Mouse (Mus musculus): Measurements from ENCODE around the gene Nop2. TPM values are rescaled to one million over a fixed set of nuclear protein-coding genes. Genes with fewer than 3 reads are reported as not detected.

Gene Nop2
- polyA plus RNA-seq, 1 experiment from 2014 or later = 41.1 TPM

DNA sequence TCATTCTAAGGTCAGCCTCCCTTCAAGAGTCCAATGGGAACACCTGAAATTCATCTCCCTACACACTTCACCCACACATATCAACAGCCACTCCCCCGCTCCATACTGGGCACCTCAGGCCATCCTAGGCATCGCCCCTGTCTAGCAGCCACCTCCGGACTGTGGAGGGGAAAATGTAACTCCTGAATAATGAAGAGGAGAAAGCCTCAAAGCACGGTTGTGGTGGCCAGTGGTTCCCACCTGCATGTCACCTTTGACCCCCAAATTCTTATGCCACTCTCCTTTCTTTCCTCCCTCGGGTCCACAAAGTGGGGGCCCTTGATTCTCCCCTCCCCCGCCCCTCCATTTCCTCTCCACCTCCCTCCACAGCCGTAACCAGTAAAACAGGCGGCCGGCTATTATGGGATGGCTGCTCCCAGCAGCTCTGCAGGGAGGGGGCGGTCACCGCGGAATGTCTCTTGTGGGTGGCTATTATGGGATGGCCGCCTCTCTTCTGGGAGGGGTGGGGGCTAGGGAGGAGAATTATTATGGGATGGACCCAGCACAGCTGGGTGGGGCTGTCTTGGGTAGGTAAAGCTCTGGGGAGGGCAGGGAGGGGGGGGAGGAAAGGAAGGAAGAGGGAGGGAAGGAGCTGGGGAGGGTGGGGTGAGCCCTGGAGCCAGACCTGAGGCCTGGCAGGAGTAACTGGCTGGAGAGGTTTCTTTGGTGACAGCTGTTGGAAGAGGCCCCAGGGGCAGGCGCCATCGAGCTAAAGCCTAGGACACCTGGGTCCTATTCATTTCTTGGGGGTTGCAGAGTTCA, 42.0 kb upstream of the Nop2 start:
- ATAC-seq (replicated peaks; ENCODE audit: low FRiP score, low read depth) = peak; percentile 65
- Histone ChIP-seq H3K36me3 (ENCODE audit: insufficient read depth, low read length) (no peaks in the 10 kb centered on the region), H3K4me1 (replicated peaks; ENCODE audit: insufficient read depth, low read length) (peaks cover 17% of the 10 kb centered on the region), H3K4me2 (ENCODE audit: low read length) (peak overlapping the region; percentile 49), H3K9me3 (replicated peaks; ENCODE audit: low read length) (no peaks in the 10 kb centered on the region), H3K9ac (ENCODE audit: low read depth, low read length) (peak overlapping the region; percentile 6; the same call in 1 of the 2 replicates), H3K27ac (peak overlapping the region; percentile 92), H3K27me3 (ENCODE audit: insufficient read depth, low read length) (no peaks in the 10 kb centered on the region), H3K4me3 (replicated peaks; ENCODE audit: low read depth, low read length) (peak overlapping the region; percentile 19; the same call in 1 of the 2 replicates)
- TF ChIP-seq CTCF (IDR thresholded peaks at IDR 0.05; ENCODE audit: low read depth) = peak; percentile 28
- WGBS = 4% methylated on average over 15 of the region's 15 CpGs
- DNase-seq (ENCODE audit: low spot score) = peak; percentile 94

DNA sequence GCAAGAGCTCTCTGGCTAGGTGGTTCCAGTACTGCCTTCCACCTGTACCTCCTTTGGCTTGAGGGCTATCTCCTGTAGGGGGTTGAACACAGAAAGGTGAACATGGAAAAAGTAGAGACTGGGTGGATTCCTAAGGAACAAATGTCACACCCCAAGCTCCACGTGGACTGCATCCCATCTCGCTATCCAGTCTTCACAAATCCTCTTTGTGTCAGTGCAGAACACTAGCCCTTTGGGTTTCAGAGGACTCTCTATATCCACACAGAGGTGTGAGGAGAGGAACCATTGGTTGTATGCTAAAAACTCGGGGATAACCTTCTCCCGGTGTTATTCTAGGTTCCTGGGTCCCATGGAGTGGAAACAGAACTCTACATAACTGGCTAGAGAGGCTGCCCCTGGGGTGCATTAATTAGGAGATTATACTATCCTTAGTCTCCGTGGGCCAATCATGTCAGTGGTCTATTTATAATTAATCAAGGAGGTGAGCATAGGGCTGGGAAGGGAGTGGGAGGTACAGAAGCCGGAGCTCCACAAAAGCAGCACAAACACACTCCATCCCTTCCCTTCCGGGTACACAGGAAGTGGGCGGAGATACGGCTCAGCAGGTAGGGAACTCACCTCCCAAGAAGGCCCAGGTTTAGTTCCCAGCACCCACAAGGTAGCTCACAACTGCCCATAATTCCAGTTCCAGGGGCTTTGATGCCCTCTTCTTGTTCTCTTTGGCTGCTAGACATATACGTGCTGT, 41.2 kb upstream of the Nop2 start:
- Histone ChIP-seq H3K36me3 (ENCODE audit: insufficient read depth, low read length) (no peaks in the 10 kb centered on the region), H3K9me3 (replicated peaks; ENCODE audit: low read length) (no peaks in the 10 kb centered on the region), H3K4me1 (replicated peaks; ENCODE audit: insufficient read depth, low read length) (peaks cover 17% of the 10 kb centered on the region), H3K4me2 (ENCODE audit: low read length) (peak overlapping the region; percentile 49), H3K4me3 (replicated peaks; ENCODE audit: low read depth, low read length) (no peak overlapping the region), H3K27ac (peak overlapping the region; percentile 92), H3K27me3 (ENCODE audit: insufficient read depth, low read length) (no peaks in the 10 kb centered on the region), H3K9ac (ENCODE audit: low read depth, low read length) (no peak overlapping the region)
- DNase-seq (ENCODE audit: low spot score) (no peak), ATAC-seq (replicated peaks; ENCODE audit: low FRiP score, low read depth) (no peak)
- 47% methylated on average over 10 of the region's 10 CpGs for WGBS
- no peak for TF ChIP-seq CTCF (IDR thresholded peaks at IDR 0.05; ENCODE audit: low read depth)

GRCm38 (mm10) chr6:125092372-125092771, 39.3 kb upstream of the Nop2 start:
- Histone ChIP-seq H3K9me3 (replicated peaks; ENCODE audit: low read length) (no peaks in the 10 kb centered on the region), H3K27ac (0 out of 2 replicates have a peak overlapping the region, but pooled peaks have one; percentile 3), H3K36me3 (ENCODE audit: insufficient read depth, low read length) (no peaks in the 10 kb centered on the region), H3K4me2 (ENCODE audit: low read length) (no peak overlapping the region), H3K27me3 (ENCODE audit: insufficient read depth, low read length) (no peaks in the 10 kb centered on the region), H3K4me1 (replicated peaks; ENCODE audit: insufficient read depth, low read length) (peaks cover 17% of the 10 kb centered on the region), H3K4me3 (replicated peaks; ENCODE audit: low read depth, low read length) (no peak overlapping the region), H3K9ac (ENCODE audit: low read depth, low read length) (no peak overlapping the region)
- 82% methylated on average over 5 of the region's 5 CpGs for WGBS
- DNase-seq (ENCODE audit: low spot score) = no peak
- no peak for TF ChIP-seq CTCF (IDR thresholded peaks at IDR 0.05; ENCODE audit: low read depth)
- ATAC-seq (replicated peaks; ENCODE audit: low FRiP score, low read depth) = no peak

DNA sequence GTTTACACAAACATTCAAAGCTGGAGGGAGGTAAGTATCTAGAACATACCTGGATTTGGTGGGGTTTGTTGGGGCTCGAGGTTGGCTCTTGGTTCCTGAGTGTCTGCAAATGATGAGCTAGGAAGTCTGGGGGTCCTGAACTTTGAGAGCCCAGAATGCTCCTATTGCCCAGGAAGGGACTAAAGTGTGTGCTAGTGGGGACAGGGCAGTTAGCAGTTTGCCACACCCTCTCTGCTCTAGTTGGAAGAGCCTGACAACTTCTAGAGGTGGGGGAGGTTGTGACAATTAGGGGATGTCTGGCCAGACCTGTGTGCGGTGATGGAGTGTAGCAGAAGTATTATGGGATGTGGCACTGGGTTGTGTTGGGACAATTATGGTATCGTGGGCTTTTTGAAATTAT, 36.9 kb upstream of the Nop2 start:
- no peaks in the 10 kb centered on the region for H3K9me3 ChIP-seq (replicated peaks; ENCODE audit: low read length)
- no peaks in the 10 kb centered on the region for H3K27me3 ChIP-seq (ENCODE audit: insufficient read depth, low read length)
- DNase-seq (ENCODE audit: low spot score) (peak; percentile 46), ATAC-seq (replicated peaks; ENCODE audit: low FRiP score, low read depth) (no peak)
- WGBS = 16% methylated on average over 3 of the region's 3 CpGs
- no peak overlapping the region for H3K9ac ChIP-seq (ENCODE audit: low read depth, low read length)
- no peak overlapping the region for H3K4me3 ChIP-seq (replicated peaks; ENCODE audit: low read depth, low read length)
- H3K36me3 ChIP-seq (ENCODE audit: insufficient read depth, low read length) = 0 out of 2 replicates have a peak, but pooled peaks cover 9% of the 10 kb centered on the region
- H3K4me2 ChIP-seq (ENCODE audit: low read length) = no peak overlapping the region
- TF ChIP-seq CTCF (IDR thresholded peaks at IDR 0.05; ENCODE audit: low read depth) = no peak
- H3K4me1 ChIP-seq (replicated peaks; ENCODE audit: insufficient read depth, low read length) = peaks cover 36% of the 10 kb centered on the region
- peak overlapping the region; percentile 98 for H3K27ac ChIP-seq

GRCm38 (mm10) chr6:125095391-125096278, 36.1 kb upstream of the Nop2 start, which contains the start of gene Chd4:
TSS of gene Chd4 (plus strand) at chr6:125095981.
- TF ChIP-seq CTCF (IDR thresholded peaks at IDR 0.05; ENCODE audit: low read depth) = no peak
- peaks cover 15% of the 10 kb centered on the region for H3K36me3 ChIP-seq (ENCODE audit: insufficient read depth, low read length)
- ATAC-seq (replicated peaks; ENCODE audit: low FRiP score, low read depth) (peak; percentile 64), DNase-seq (ENCODE audit: low spot score) (peak; percentile 96)
- H3K4me3 ChIP-seq (replicated peaks; ENCODE audit: low read depth, low read length) = peak within 1 kb of the TSS; percentile 99
- H3K9ac ChIP-seq (ENCODE audit: low read depth, low read length) = peak within 1 kb of the TSS; percentile 96
- peaks cover 31% of the 10 kb centered on the region for H3K4me1 ChIP-seq (replicated peaks; ENCODE audit: insufficient read depth, low read length)
- H3K27me3 ChIP-seq (ENCODE audit: insufficient read depth, low read length) = no peaks in the 10 kb centered on the region
- H3K9me3 ChIP-seq (replicated peaks; ENCODE audit: low read length) = no peaks in the 10 kb centered on the region
- peak within 1 kb of the TSS; percentile 85 for H3K4me2 ChIP-seq (ENCODE audit: low read length)
- peak within 1 kb of the TSS; percentile 98 for H3K27ac ChIP-seq
- WGBS = 2% methylated on average over 31 of the region's 45 CpGs

DNA sequence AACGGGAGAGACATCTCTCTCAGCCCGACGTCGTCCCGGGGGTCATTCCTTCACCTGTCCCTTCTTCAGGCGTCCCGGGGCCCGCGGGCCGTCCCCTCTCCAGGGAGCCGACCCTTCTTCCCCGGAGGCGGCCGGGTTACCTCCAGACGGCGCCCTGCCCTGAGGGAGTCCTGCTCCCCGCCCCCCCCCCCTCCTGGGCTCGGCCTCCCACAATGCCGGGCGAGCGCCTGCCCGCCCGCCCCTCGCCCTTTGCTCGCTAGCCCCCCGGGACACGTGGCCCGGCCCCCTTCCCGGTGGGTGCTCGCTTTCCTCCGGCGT, 35.5 kb upstream of the Nop2 start:
- no peak for TF ChIP-seq CTCF (IDR thresholded peaks at IDR 0.05; ENCODE audit: low read depth)
- Histone ChIP-seq H3K4me2 (ENCODE audit: low read length) (peak overlapping the region; percentile 85), H3K4me1 (replicated peaks; ENCODE audit: insufficient read depth, low read length) (peaks cover 28% of the 10 kb centered on the region), H3K27ac (peak overlapping the region; percentile 98), H3K27me3 (ENCODE audit: insufficient read depth, low read length) (no peaks in the 10 kb centered on the region), H3K4me3 (replicated peaks; ENCODE audit: low read depth, low read length) (peak overlapping the region; percentile 99), H3K9me3 (replicated peaks; ENCODE audit: low read length) (no peaks in the 10 kb centered on the region), H3K9ac (ENCODE audit: low read depth, low read length) (peak overlapping the region; percentile 96), H3K36me3 (ENCODE audit: insufficient read depth, low read length) (peaks cover 21% of the 10 kb centered on the region)
- DNase-seq (ENCODE audit: low spot score) (no peak), ATAC-seq (replicated peaks; ENCODE audit: low FRiP score, low read depth) (no peak; the same call in 1 of the 2 replicates)
- 0% methylated on average over 24 of the region's 32 CpGs for WGBS

Data from kidney, postnatal 0 days (tissue).